In the genomic region with DNA sequence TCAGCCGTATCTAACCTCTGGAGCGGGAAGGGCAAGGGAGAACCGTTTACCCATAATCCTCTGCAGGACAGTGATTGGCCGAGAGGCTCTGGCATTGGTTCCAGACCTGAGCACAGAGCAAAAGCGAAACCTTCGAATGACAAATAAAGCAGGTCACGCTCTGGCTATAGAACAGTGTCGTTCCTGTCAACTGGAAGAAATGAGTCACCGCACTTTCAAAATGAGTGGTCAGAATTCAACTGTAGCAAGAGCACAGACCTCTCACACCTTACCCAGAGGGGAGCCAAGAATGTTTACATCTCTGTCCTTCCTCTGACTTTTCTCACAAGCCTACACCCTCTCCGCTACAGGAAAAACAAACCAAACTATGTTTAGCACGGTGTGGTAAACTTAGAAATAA, we compare ENCODE assay signal across 8 mouse cellular contexts. TPM values are rescaled to one million over a fixed set of nuclear protein-coding genes. Genes with fewer than 3 reads are reported as not detected.
DNase-seq lines count a peak whose midpoint lies in the region; ATAC-seq and TF ChIP-seq lines count a peak whose summit lies in the region.

No protein-coding gene starts in this region.

- no peaks in the 10 kb centered on the region for H3K36me3 ChIP-seq in lung, postnatal 0 days (ENCODE audit: insufficient read depth, low read length)

- peaks cover 9% of the 10 kb centered on the region; the same call in 1 of the 2 replicates for H3K4me1 ChIP-seq in lung, postnatal 0 days (ENCODE audit: insufficient read depth, low read depth, low read length)

- peak; percentile 92 for ATAC-seq in common myeloid progenitor, adult 5-6 weeks (replicated peaks; ENCODE audit: low read depth, poor library complexity, severe bottlenecking)
- peak; percentile 96 for ATAC-seq in lung, postnatal 0 days

- DNase-seq in thymus, postnatal 25 days = peak; percentile 21
- no peak for DNase-seq in thymus, postnatal 10 days (ENCODE audit: low spot score in 2 of 2)
- DNase-seq in heart, postnatal 4 days = peak; percentile 68
- peak; percentile 94 for DNase-seq in lung, postnatal 0 days (ENCODE audit: low spot score)
- no peak for DNase-seq in ovary, postnatal 10 days (ENCODE audit: low spot score)
- DNase-seq in layer of hippocampus, postnatal 10 days (ENCODE audit: low spot score in 2 of 2) = no peak
- DNase-seq in cerebellum, postnatal 36 days = no peak

- peak; percentile 94 for TF ChIP-seq EP300 in lung, postnatal 0 days (IDR thresholded peaks at IDR 0.05)

- peak overlapping the region; percentile 41 for H3K4me2 ChIP-seq in lung, postnatal 0 days (replicated peaks; ENCODE audit: low read depth, low read length)

- H3K27ac ChIP-seq in lung, postnatal 0 days (ENCODE audit: low read length) = peak overlapping the region; percentile 62; the same call in 1 of the 2 replicates

- H3K9ac ChIP-seq in lung, postnatal 0 days (replicated peaks; ENCODE audit: low read depth) = no peak overlapping the region

- no peaks in the 10 kb centered on the region for H3K27me3 ChIP-seq in lung, postnatal 0 days (replicated peaks; ENCODE audit: insufficient read depth, low read length)

- peak overlapping the region; percentile 12 for H3K4me3 ChIP-seq in lung, postnatal 0 days (ENCODE audit: low read depth, low read length)

- WGBS in lung, postnatal 0 days = 23% methylated on average over 11 of the region's 11 CpGs

- no peaks in the 10 kb centered on the region for H3K9me3 ChIP-seq in lung, postnatal 0 days (ENCODE audit: low read length)

- no peak for TF ChIP-seq CTCF in lung, postnatal 0 days (IDR thresholded peaks at IDR 0.05)

RNA-seq across cellular contexts. Expression of a gene that starts 45.4 kb away (rescaled TPM):
- total RNA-seq in common myeloid progenitor, adult 5-6 weeks (2017) = not detected in 2 replicates
- 10 to 100 TPM in 1 of 2 experiments, 1 to 10 TPM in 1; 9.7 to 11.2 TPM for total RNA-seq in heart, postnatal 4 days (2021)
- polyA plus RNA-seq in lung, postnatal 0 days (2015; fragmentation: Nextera tagmentation; extraction: Ambion mirVana) = 0.49 and 0.86 TPM in 2 replicates
- total RNA-seq in layer of hippocampus, postnatal 10 days (2021) = 10 to 100 TPM; 14.1 to 14.5 TPM

Comparison
In these comparisons a context has a peak if more than half of its experiments do, and no peak if none do; other contexts are left out.
1. DNase-seq: peak in thymus, postnatal 25 days (single experiment), heart, postnatal 4 days (single experiment) and lung, postnatal 0 days (single experiment); none in thymus, postnatal 10 days (0 of 2), ovary, postnatal 10 days (single experiment), layer of hippocampus, postnatal 10 days (0 of 2) and cerebellum, postnatal 36 days (0 of 2).
2. RNA of a gene that starts 45.4 kb away (total RNA-seq): 14.1 to 14.5 TPM in layer of hippocampus, postnatal 10 days and 9.7 to 11.2 TPM in heart, postnatal 4 days; not detected in common myeloid progenitor, adult 5-6 weeks; every median in the first group is over 10 times any median in the second.